12 mouse cellular contexts compared by ENCODE assay signal in genomic region chr5:137377603-137378002, GRCm38 (mm10). TPM values are rescaled to one million over a fixed set of nuclear protein-coding genes. Genes with fewer than 3 reads are reported as not detected.
A peak's percentile ranks its signal among the peaks of the same experiment; 100 is the strongest.
DNase-seq lines count a peak whose midpoint lies in the region; ATAC-seq and TF ChIP-seq lines count a peak whose summit lies in the region.
"Had no signal": no experiment of that assay in that cellular context is flagged by ENCODE, and none has a peak within 500 bp of the region (broad histone marks: within the 10 kb centered on the region; RNA-seq: fewer than 3 reads in every experiment).

No protein-coding gene starts in this region.

- no peak for ATAC-seq in kidney, postnatal 0 days (replicated peaks; ENCODE audit: low FRiP score, low read depth)
- no peak for ATAC-seq in embryonic facial prominence, embryonic 15.5 days (ENCODE audit: insufficient number of reproducible peaks, low FRiP score, low TSS enrichment, low read depth)
- no peak for ATAC-seq in forebrain, postnatal 0 days
- ATAC-seq: liver, postnatal 0 days had no signal

- TF ChIP-seq EP300 in heart, adult 2 months (IDR thresholded peaks at IDR 0.05; ENCODE audit: insufficient read depth, low read depth, low read length), result no peak

- H3K4me1 ChIP-seq in heart, adult 2 months (ENCODE audit: control insufficient read depth, insufficient read depth, low read length), result peaks cover 14% of the 10 kb centered on the region
- H3K4me1 ChIP-seq in kidney, postnatal 0 days (replicated peaks; ENCODE audit: insufficient read depth, low read length), result no peaks in the 10 kb centered on the region; the same call in 1 of the 2 replicates
- H3K4me1 ChIP-seq in embryonic facial prominence, embryonic 15.5 days, result peaks cover 28% of the 10 kb centered on the region
- H3K4me1 ChIP-seq in forebrain, postnatal 0 days (ENCODE audit: insufficient read depth), result no peaks in the 10 kb centered on the region

- H3K79me2 ChIP-seq in heart, adult 2 months (replicated peaks; ENCODE audit: control insufficient read depth, insufficient read depth, low read length), result no peaks in the 10 kb centered on the region

- DNase-seq in heart, adult 2 months, result no peak
- no peak for DNase-seq in heart, postnatal 36 days
- DNase-seq in kidney, postnatal 0 days (ENCODE audit: low spot score), result peak; percentile 57
- no peak for DNase-seq in kidney, adult 18-20 months
- peak; percentile 30 for DNase-seq in mesoderm, embryonic 11.5 days (ENCODE audit: low read depth, low spot score)
- DNase-seq in forebrain, postnatal 0 days, result no peak
- no peak for DNase-seq in c-Kit-positive CD71-positive TER-119-positive erythroid progenitor cells, embryonic 14.5 days (ENCODE audit: low spot score)
- DNase-seq: cerebellum, adult 8-10 months; liver, postnatal 0 days; right cerebral cortex, postnatal 25 days had no signal

- H3K36me3 ChIP-seq in heart, adult 2 months (ENCODE audit: control insufficient read depth, insufficient read depth, low read length), result peaks cover 7% of the 10 kb centered on the region
- H3K36me3 ChIP-seq in kidney, postnatal 0 days (ENCODE audit: insufficient read depth, low read length), result peaks cover 19% of the 10 kb centered on the region
- peaks cover 32% of the 10 kb centered on the region for H3K36me3 ChIP-seq in embryonic facial prominence, embryonic 15.5 days
- H3K36me3 ChIP-seq in forebrain, postnatal 0 days (ENCODE audit: insufficient read depth), result 0 out of 2 replicates have a peak, but pooled peaks cover 2% of the 10 kb centered on the region

- H3K27me3 ChIP-seq in heart, adult 2 months (ENCODE audit: control insufficient read depth, insufficient read depth, low read length), result no peaks in the 10 kb centered on the region
- no peaks in the 10 kb centered on the region for H3K27me3 ChIP-seq in kidney, postnatal 0 days (ENCODE audit: insufficient read depth, low read length)
- no peaks in the 10 kb centered on the region for H3K27me3 ChIP-seq in embryonic facial prominence, embryonic 15.5 days
- no peaks in the 10 kb centered on the region for H3K27me3 ChIP-seq in forebrain, postnatal 0 days (ENCODE audit: insufficient read depth, low read length)
- H3K27me3 ChIP-seq: midbrain, embryonic 12.5 days had no signal

- WGBS in heart, adult 2 months, result 20% methylated on average over 11 of the region's 15 CpGs
- WGBS in kidney, postnatal 0 days, result 23% methylated on average over 11 of the region's 15 CpGs
- 20% methylated on average over 10 of the region's 15 CpGs for WGBS in embryonic facial prominence, embryonic 15.5 days
- 33% methylated on average over 11 of the region's 15 CpGs for WGBS in forebrain, postnatal 0 days

- TF ChIP-seq CTCF in heart, adult 2 months (IDR thresholded peaks at IDR 0.05), result no peak
- no peak for TF ChIP-seq CTCF in kidney, postnatal 0 days (IDR thresholded peaks at IDR 0.05; ENCODE audit: low read depth)
- no peak for TF ChIP-seq CTCF in forebrain, postnatal 0 days (IDR thresholded peaks at IDR 0.05; ENCODE audit: low read depth)

- intact Hi-C loops in heart, adult 2 months (cut with DNase I), result loop anchor here (2.0 to 5.0 kb wide), 2 partner anchors 27 to 245 kb away; partner anchors contain the start of gene Ephb4
- intact Hi-C loops in heart, postnatal 36 days (cut with DNase I), result loop anchor here (1.0 kb wide), 1 partner anchor 43 kb away; no protein-coding TSS in a partner anchor

- peak overlapping the region; percentile 38; the same call in 1 of the 2 replicates for H3K4me2 ChIP-seq in kidney, postnatal 0 days (ENCODE audit: low read length)
- H3K4me2 ChIP-seq in embryonic facial prominence, embryonic 15.5 days (replicated peaks), result peak overlapping the region; percentile 44; the same call in 1 of the 2 replicates
- H3K4me2 ChIP-seq in forebrain, postnatal 0 days (ENCODE audit: low read depth), result no peak overlapping the region
- H3K4me2 ChIP-seq: midbrain, embryonic 12.5 days had no signal

- H3K9ac ChIP-seq in heart, adult 2 months (ENCODE audit: low read depth, low read length), result no peak overlapping the region
- no peak overlapping the region for H3K9ac ChIP-seq in kidney, postnatal 0 days (ENCODE audit: low read depth, low read length)
- H3K9ac ChIP-seq in embryonic facial prominence, embryonic 15.5 days, result no peak overlapping the region
- H3K9ac ChIP-seq in forebrain, postnatal 0 days, result no peak overlapping the region
- H3K9ac ChIP-seq: liver, postnatal 0 days; midbrain, embryonic 12.5 days had no signal

- H3K4me3 ChIP-seq in heart, adult 2 months, result no peak overlapping the region
- H3K4me3 ChIP-seq in kidney, postnatal 0 days (replicated peaks; ENCODE audit: low read depth, low read length), result no peak overlapping the region
- H3K4me3 ChIP-seq in embryonic facial prominence, embryonic 15.5 days (replicated peaks), result no peak overlapping the region
- H3K4me3 ChIP-seq in forebrain, postnatal 0 days (ENCODE audit: low read depth, low read length), result no peak overlapping the region
- H3K4me3 ChIP-seq: midbrain, embryonic 12.5 days had no signal

- TF ChIP-seq POLR2A in heart, adult 2 months (IDR thresholded peaks at IDR 0.05; ENCODE audit: insufficient read depth, low read depth, low read length), result 0 out of 2 replicates have a peak, but pooled peaks have one; percentile 19

- no peaks in the 10 kb centered on the region for H3K9me3 ChIP-seq in kidney, postnatal 0 days (replicated peaks; ENCODE audit: low read length)
- no peaks in the 10 kb centered on the region for H3K9me3 ChIP-seq in embryonic facial prominence, embryonic 15.5 days (replicated peaks)
- H3K9me3 ChIP-seq in forebrain, postnatal 0 days (ENCODE audit: low read length), result no peaks in the 10 kb centered on the region
- H3K9me3 ChIP-seq: midbrain, embryonic 12.5 days had no signal

- H3K27ac ChIP-seq in heart, adult 2 months, result no peak overlapping the region
- no peak overlapping the region; the same call in 1 of the 2 replicates for H3K27ac ChIP-seq in kidney, postnatal 0 days
- no peak overlapping the region for H3K27ac ChIP-seq in embryonic facial prominence, embryonic 15.5 days (replicated peaks)
- H3K27ac ChIP-seq in forebrain, postnatal 0 days (ENCODE audit: low read depth, low read length), result no peak overlapping the region
- H3K27ac ChIP-seq: midbrain, embryonic 12.5 days had no signal

RNA-seq across cellular contexts. Expression of gene Ephb4, which starts 27.7 kb away (rescaled TPM):
- total RNA-seq in heart, adult 2 months (2021), result 10 to 100 TPM; 45.9 to 53.9 TPM
- polyA plus RNA-seq in heart, adult 2 months (2012; rRNA removed), result 35.2 and 51.8 TPM in 2 replicates
- total RNA-seq in heart, postnatal 36 days (2021), result 10 to 100 TPM; 55.6 to 64.8 TPM
- polyA plus RNA-seq in kidney, postnatal 0 days (2015; fragmentation: Nextera tagmentation; extraction: Ambion mirVana), result 38.1 and 40.5 TPM in 2 replicates
- 60.2 and 66.1 TPM in 2 replicates for polyA plus RNA-seq in embryonic facial prominence, embryonic 15.5 days (2015; fragmentation: Nextera tagmentation; extraction: Ambion mirVana)
- total RNA-seq in forebrain, postnatal 0 days (2014; rRNA removed), result 8.9 and 12.7 TPM in 2 replicates
- polyA plus RNA-seq in forebrain, postnatal 0 days (2015; fragmentation: Nextera tagmentation; extraction: Ambion mirVana), result 3.5 and 4.9 TPM in 2 replicates

RNA-seq across cellular contexts. Expression of gene Slc12a9, which starts 44.2 kb away (rescaled TPM):
- total RNA-seq in heart, adult 2 months (2021), result 1 to 10 TPM; 1.7 to 2.2 TPM
- 6.0 and 8.9 TPM in 2 replicates for polyA plus RNA-seq in heart, adult 2 months (2012; rRNA removed)
- total RNA-seq in heart, postnatal 36 days (2021), result 1 to 10 TPM; 2.0 to 3.6 TPM
- polyA plus RNA-seq in kidney, postnatal 0 days (2015; fragmentation: Nextera tagmentation; extraction: Ambion mirVana), result 11.8 and 12.0 TPM in 2 replicates
- polyA plus RNA-seq in embryonic facial prominence, embryonic 15.5 days (2015; fragmentation: Nextera tagmentation; extraction: Ambion mirVana), result 14.8 and 16.3 TPM in 2 replicates
- total RNA-seq in forebrain, postnatal 0 days (2014; rRNA removed), result 19.3 and 21.8 TPM in 2 replicates
- polyA plus RNA-seq in forebrain, postnatal 0 days (2015; fragmentation: Nextera tagmentation; extraction: Ambion mirVana), result 12.5 and 18.4 TPM in 2 replicates

Comparison
In these comparisons a context has a peak if more than half of its experiments do, and no peak if none do; other contexts are left out.
1. DNase-seq: peak in kidney, postnatal 0 days (single experiment) and mesoderm, embryonic 11.5 days (single experiment); none in heart, adult 2 months (0 of 2), heart, postnatal 36 days (0 of 2), kidney, adult 18-20 months (single experiment), forebrain, postnatal 0 days (single experiment) and c-Kit-positive CD71-positive TER-119-positive erythroid progenitor cells, embryonic 14.5 days (single experiment).